Mouse (Mus musculus) layer of hippocampus, postnatal 10 days (tissue): ENCODE data around the gene Hist1h2ai. TPM values are rescaled to one million over a fixed set of nuclear protein-coding genes. Genes with fewer than 3 reads are reported as not detected.
"Not testable (repeated sequence)": the region's sequence is repeated elsewhere in the genome, so short reads cannot be mapped to it uniquely, and the experiment has no call there.

Experiments
- DNase-seq, 2 experiments: peaks; one replicate each; pipeline ENCODE4 v3.0.0; 2021; ENCODE audit warnings: low spot score in 2 of 2
- long read RNA-seq: library from polyadenylated mRNA; stranded (forward); transcript quantifications from one replicate; pipeline ENCODE4 v2.0.0, GENCODE M21; 2023
- total RNA-seq, 2 experiments: library from RNA; stranded (reverse); gene quantifications; 2 replicates each; pipeline ENCODE4 v1.2.3; 2021

The Hist1h2ai gene
- total RNA-seq, result 10 to 100 TPM; 69.8 to 77.4 TPM
- long read RNA-seq, result 0 reads

- peak; percentile 65 to 78 for DNase-seq
Measured at GRCm38 (mm10) chr13:21715864-21716539, at the start of gene Hist1h2ai, which contains the start of gene Hist1h2bl. Gene Hist1h2ai, plus strand, starts transcription at chr13:21716422. Gene Hist1h2bl, minus strand, starts transcription at chr13:21716143.

GRCm38 (mm10) chr13:21677305-21677704 is 38.9 kb upstream of the Hist1h2ai start, which contains the start of gene Olfr1360:
Gene Olfr1360, minus strand, starts transcription at chr13:21677405.
- no peak for DNase-seq

- no peak for DNase-seq
Measured at GRCm38 (mm10) chr13:21697811-21698210, 18.4 kb upstream of the Hist1h2ai start, which contains the start of gene Olfr1359. Gene Olfr1359, plus strand, starts transcription at chr13:21698111.

GRCm38 (mm10) chr13:21706669-21707068 is 9.6 kb upstream of the Hist1h2ai start:
- DNase-seq, result no peak

GRCm38 (mm10) chr13:21710031-21710711 is 6.1 kb upstream of the Hist1h2ai start:
- DNase-seq, result peak; percentile 92 to 93

- peak; percentile 82 to 86 for DNase-seq
Measured at GRCm38 (mm10) chr13:21710821-21711525, 5.2 kb upstream of the Hist1h2ai start.

- no peak for DNase-seq
Measured at GRCm38 (mm10) chr13:21711698-21712097, 4.5 kb upstream of the Hist1h2ai start.

- DNase-seq, result peak; percentile 68 to 70
Measured at GRCm38 (mm10) chr13:21714725-21715124, 1.5 kb upstream of the Hist1h2ai start.

- peak; percentile 15 to 27 for DNase-seq
Measured at GRCm38 (mm10) chr13:21715131-21715863, 925 bp upstream of the Hist1h2ai start.

- DNase-seq, result peak; percentile 9 to 21
Measured at GRCm38 (mm10) chr13:21716540-21717391, 544 bp downstream of the Hist1h2ai start.

GRCm38 (mm10) chr13:21717397-21718357 is 1.5 kb downstream of the Hist1h2ai start, which contains the start of gene Hist1h3h:
Gene Hist1h3h, plus strand, starts transcription at chr13:21717659.
- DNase-seq, result peak; percentile 79 to 84

GRCm38 (mm10) chr13:21718381-21719080 is 2.3 kb downstream of the Hist1h2ai start:
- no peak for DNase-seq

- DNase-seq, result not testable (repeated sequence)
Measured at GRCm38 (mm10) chr13:21721107-21721756, 5.0 kb downstream of the Hist1h2ai start.

GRCm38 (mm10) chr13:21721757-21722372 is 5.6 kb downstream of the Hist1h2ai start, which contains the start of gene Hist1h2bm:
Gene Hist1h2bm, plus strand, starts transcription at chr13:21722044.
- peak; percentile 42 to 62 for DNase-seq

- no peak for DNase-seq
Measured at GRCm38 (mm10) chr13:21722373-21722925, 6.2 kb downstream of the Hist1h2ai start.

GRCm38 (mm10) chr13:21722993-21723836 is 7.0 kb downstream of the Hist1h2ai start:
- no peak for DNase-seq
